Mouse (Mus musculus) kidney, embryonic 14.5 days (tissue): ENCODE measurements around the gene Acp2. TPM values are rescaled to one million over a fixed set of nuclear protein-coding genes. Genes with fewer than 3 reads are reported as not detected.

ENCODE experiments used
- ATAC-seq: fragments of 200-750 bp; cut with Nextera tagmentation; 2 replicates; pipeline ENCODE4 v1.8.0; 2017; ENCODE audit warnings: moderate number of reproducible peaks, mild to moderate bottlenecking, moderate TSS enrichment, moderate library complexity; ENCODE audit not compliant: low FRiP score, low TSS enrichment
- H3K27ac ChIP-seq: fragments of 300-500 bp; sonication (generic); 2 replicates; pipeline ENCODE4 v1.5.1; 2014; ENCODE audit warnings: low read depth, mild to moderate bottlenecking, low read length, moderate library complexity, mixed read lengths
- H3K27me3 ChIP-seq: fragments of 300-500 bp; sonication (generic); 2 replicates; pipeline ENCODE4 v1.6.1; 2014; ENCODE audit warnings: mild to moderate bottlenecking, low read length; ENCODE audit not compliant: control insufficient read depth, insufficient read depth
- H3K36me3 ChIP-seq: fragments of 300-500 bp; sonication (generic); 2 replicates; pipeline ENCODE4 v1.6.1; 2014; ENCODE audit warnings: low read length, mixed read lengths; ENCODE audit not compliant: control insufficient read depth, insufficient read depth
- H3K4me1 ChIP-seq: fragments of 300-500 bp; sonication (generic); 2 replicates; pipeline ENCODE4 v1.6.1; 2014; ENCODE audit warnings: low read length, mixed read lengths; ENCODE audit not compliant: control insufficient read depth, insufficient read depth
- H3K4me2 ChIP-seq: fragments of 300-500 bp; sonication (generic); replicated peaks from 2 replicates; pipeline ENCODE4 v1.6.1; 2014; ENCODE audit warnings: low read depth, mild to moderate bottlenecking, low read length
- H3K4me3 ChIP-seq: fragments of 300-500 bp; sonication (generic); 2 replicates; pipeline ENCODE4 v1.5.1; 2014; ENCODE audit warnings: mild to moderate bottlenecking, low read length
- H3K9ac ChIP-seq: fragments of 300-500 bp; sonication (generic); 2 replicates; pipeline ENCODE4 v1.6.1; 2014; ENCODE audit warnings: low read depth, mild to moderate bottlenecking, low read length, moderate library complexity
- H3K9me3 ChIP-seq: fragments of 300-500 bp; sonication (generic); 2 replicates; pipeline ENCODE4 v1.6.1; 2016; ENCODE audit warnings: low read length; ENCODE audit not compliant: control insufficient read depth
- WGBS: fragments of 180-500 bp; shearing (Covaris S2); extraction: QIAGEN DNeasy Blood & Tissue Kit; methylation state at CpG from one replicate; pipeline ENCODE4 v1.1.7; 2014; 5-methylcytosine and 5-hydroxymethylcytosine counted together
- polyA plus RNA-seq: library from polyadenylated mRNA; unstranded; fragments of >200 nt; fragmentation: Nextera tagmentation; extraction: Ambion mirVana; gene quantifications from 2 replicates; pipeline ENCODE4 v1.2.1, GENCODE M21; 2014

Gene Acp2
- polyA plus RNA-seq, 1 experiment from 2014 or later: 25.4 TPM

DNA sequence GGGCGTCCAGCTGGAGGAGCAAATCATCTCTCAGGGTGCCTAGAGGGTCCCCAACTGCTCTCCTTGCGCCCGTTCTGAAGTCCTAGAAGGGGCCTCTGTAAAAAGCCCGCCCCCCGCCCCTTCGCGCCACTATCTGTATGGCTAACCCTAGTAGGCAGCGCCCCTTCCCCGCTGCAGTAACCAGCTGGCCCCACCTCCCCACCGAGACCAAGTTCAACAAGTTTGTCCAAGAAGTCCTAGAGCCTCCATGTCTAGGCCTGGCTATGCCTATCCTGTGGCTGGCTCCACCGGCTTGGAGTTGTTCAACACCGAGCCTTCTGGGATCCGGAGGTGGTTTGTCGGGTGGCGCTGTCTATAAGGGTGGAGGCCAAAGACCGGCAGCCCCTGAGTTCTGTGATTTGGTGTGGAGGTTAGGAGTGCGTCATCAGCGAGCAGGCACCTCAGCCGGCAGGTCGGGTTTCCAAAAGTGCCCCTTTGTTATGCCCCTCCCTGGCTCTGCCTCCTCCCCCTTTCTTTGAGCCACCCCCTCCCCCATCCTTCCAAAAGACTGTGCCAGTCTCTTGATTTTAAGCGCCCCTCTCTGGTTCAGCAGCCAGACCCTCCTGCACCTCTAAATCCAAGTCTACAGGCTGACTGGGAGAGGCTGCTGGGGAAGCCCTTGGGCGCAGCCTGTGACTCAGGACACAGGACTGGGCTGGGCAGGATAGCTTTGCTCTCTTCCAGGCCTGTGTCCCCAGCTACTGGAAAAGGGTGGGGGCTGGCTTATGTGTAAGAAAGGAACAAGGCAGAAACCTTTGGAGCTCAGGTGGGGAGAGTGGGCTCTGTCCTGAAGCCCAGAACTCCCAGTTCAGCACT, 54.7 kb downstream of the Acp2 start:
- 1% methylated on average over 22 of the region's 22 CpGs for WGBS
- Histone ChIP-seq H3K4me2 (peak overlapping the region; percentile 93), H3K36me3 (peaks cover 14% of the 10 kb centered on the region; the same call in 1 of the 2 replicates), H3K4me3 (peak overlapping the region; percentile 76), H3K4me1 (peaks cover 26% of the 10 kb centered on the region), H3K27me3 (peaks cover 16% of the 10 kb centered on the region), H3K9ac (peak overlapping the region; percentile 63), H3K9me3 (no peaks in the 10 kb centered on the region), H3K27ac (peak overlapping the region; percentile 53; the same call in 1 of the 2 replicates)
- ATAC-seq: peak; percentile 82

DNA sequence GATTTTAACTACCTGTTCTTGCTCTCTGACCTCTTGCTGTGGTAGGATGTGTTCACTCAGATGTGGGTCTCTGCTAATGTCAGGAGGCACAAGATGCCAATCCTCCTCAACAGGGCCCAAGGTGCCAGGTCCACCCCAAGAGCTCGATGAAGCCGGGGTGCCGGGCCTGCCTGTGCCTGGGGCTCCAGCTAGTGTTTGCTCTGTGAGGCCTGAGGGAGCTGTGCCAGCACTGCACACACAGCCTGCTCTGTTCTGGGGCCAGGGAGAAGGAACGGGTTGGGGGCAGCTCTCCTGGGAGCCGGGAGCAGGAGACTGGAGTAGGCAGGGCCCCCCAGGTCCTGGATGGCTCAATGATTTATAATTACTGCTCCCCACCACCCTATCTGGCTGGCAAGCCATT, 55.4 kb downstream of the Acp2 start:
- no peaks in the 10 kb centered on the region for H3K9me3 ChIP-seq
- peak overlapping the region; percentile 63 for H3K9ac ChIP-seq
- peak overlapping the region; percentile 93 for H3K4me2 ChIP-seq
- peaks cover 20% of the 10 kb centered on the region for H3K36me3 ChIP-seq
- no peak for ATAC-seq
- H3K27me3 ChIP-seq: peaks cover 16% of the 10 kb centered on the region
- 71% methylated on average over 5 of the region's 5 CpGs for WGBS
- peak overlapping the region; percentile 76 for H3K4me3 ChIP-seq
- peaks cover 26% of the 10 kb centered on the region for H3K4me1 ChIP-seq
- H3K27ac ChIP-seq: peak overlapping the region; percentile 53; the same call in 1 of the 2 replicates

DNA sequence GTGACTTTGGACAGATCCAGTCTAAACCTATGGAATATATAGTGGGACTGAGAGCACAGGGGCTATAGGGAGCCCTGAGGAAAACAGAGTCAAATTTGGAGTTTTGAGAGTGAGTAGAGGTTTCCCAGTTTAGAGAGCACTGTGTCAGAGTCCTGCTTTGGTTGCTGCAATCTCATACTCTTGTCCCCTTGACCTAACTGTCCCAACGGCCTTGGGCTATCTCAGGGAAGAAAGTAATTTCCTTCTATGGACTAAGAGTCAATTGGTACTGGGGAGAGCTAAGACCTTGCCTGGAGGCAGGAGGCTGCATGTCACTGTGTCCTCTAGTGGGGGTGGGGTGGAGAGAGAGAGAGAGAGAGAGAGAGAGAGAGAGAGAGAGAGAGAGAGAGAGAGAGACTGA, 56.1 kb downstream of the Acp2 start:
- Histone ChIP-seq H3K27ac (no peak overlapping the region), H3K27me3 (peaks cover 16% of the 10 kb centered on the region), H3K4me3 (no peak overlapping the region), H3K4me1 (peaks cover 26% of the 10 kb centered on the region), H3K9ac (no peak overlapping the region), H3K9me3 (no peaks in the 10 kb centered on the region), H3K4me2 (no peak overlapping the region), H3K36me3 (peaks cover 26% of the 10 kb centered on the region)
- WGBS: 47% methylated on average over 1 of the region's 1 CpGs
- no peak for ATAC-seq

DNA sequence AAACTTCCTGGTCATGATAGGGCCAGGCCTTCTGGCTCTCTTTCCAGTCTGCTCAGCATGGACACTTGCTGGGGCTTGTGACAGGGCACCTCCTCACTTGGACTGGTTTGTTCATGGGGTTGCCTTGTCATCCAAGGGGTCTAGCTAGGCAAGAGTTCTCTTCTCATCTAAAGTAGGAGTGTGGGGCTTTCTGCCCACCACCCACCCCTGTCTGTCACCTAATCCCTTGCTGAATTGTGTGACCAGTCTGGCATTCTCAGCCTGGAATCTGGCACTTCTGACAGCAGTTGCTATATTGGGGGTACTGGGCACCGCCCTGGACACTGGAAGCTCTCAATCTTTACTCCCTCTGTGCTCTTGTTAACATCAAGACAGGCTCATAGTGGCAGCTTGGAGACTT, 56.8 kb downstream of the Acp2 start:
- peaks cover 12% of the 10 kb centered on the region for H3K27me3 ChIP-seq
- no peak for ATAC-seq
- no peak overlapping the region for H3K27ac ChIP-seq
- H3K4me3 ChIP-seq: no peak overlapping the region
- H3K9me3 ChIP-seq: no peaks in the 10 kb centered on the region
- H3K4me1 ChIP-seq: peaks cover 31% of the 10 kb centered on the region
- 85% methylated on average over 1 of the region's 1 CpGs for WGBS
- no peak overlapping the region for H3K4me2 ChIP-seq
- H3K36me3 ChIP-seq: peaks cover 26% of the 10 kb centered on the region
- H3K9ac ChIP-seq: no peak overlapping the region

Other genes starting within 250 kb of the Acp2 start
- gene Rapsn, start 167.3 kb upstream of the Acp2 start, polyA plus RNA-seq: 0.74 and 2.0 TPM in 2 replicates
- 356 and 399 TPM in 2 replicates for gene Psmc3, start 148.9 kb upstream of the Acp2 start, polyA plus RNA-seq
- gene Slc39a13, start 132.5 kb upstream of the Acp2 start, polyA plus RNA-seq: 31.1 and 32.8 TPM in 2 replicates
- 2.2 and 3.7 TPM in 2 replicates for gene Spi1, start 120.5 kb upstream of the Acp2 start, polyA plus RNA-seq
- not detected in 2 replicates for gene Mybpc3, start 84.7 kb upstream of the Acp2 start, polyA plus RNA-seq
- 5.3 and 7.6 TPM in 2 replicates for gene Madd, start 19.0 kb upstream of the Acp2 start, polyA plus RNA-seq
- 1.2 and 1.7 TPM in 2 replicates for gene Nr1h3, start 51 bp upstream of the Acp2 start, polyA plus RNA-seq
- 14.8 and 15.0 TPM in 2 replicates for gene Ddb2, start 34.1 kb downstream of the Acp2 start, polyA plus RNA-seq
- gene Pacsin3, start 53.1 kb downstream of the Acp2 start, polyA plus RNA-seq: 24.3 and 32.8 TPM in 2 replicates
- gene Arfgap2, start 62.1 kb downstream of the Acp2 start, polyA plus RNA-seq: 58.6 and 81.6 TPM in 2 replicates
- gene 1110051M20Rik, start 241.8 kb downstream of the Acp2 start, polyA plus RNA-seq: 65.9 and 73.3 TPM in 2 replicates